Mouse (Mus musculus) liver, embryonic 12.5 days (tissue): ENCODE data around the gene Timeless. TPM values are rescaled to one million over a fixed set of nuclear protein-coding genes. Genes with fewer than 3 reads are reported as not detected.

Experiments used
- polyA plus RNA-seq: library from polyadenylated mRNA; unstranded; fragments of >200 nt; fragmentation: Nextera tagmentation; extraction: Ambion mirVana; gene quantifications from 2 replicates; pipeline ENCODE4 v1.2.1, GENCODE M21; 2016

The Timeless gene
- polyA plus RNA-seq, 1 experiment from 2014 or later = 46.5 TPM

Other genes starting within 250 kb of the Timeless start
- 0.17 TPM in 1 of 2 replicates, not detected in the other for gene Hsd17b6, start 224.5 kb upstream of the Timeless start, polyA plus RNA-seq
- 88.9 and 93.3 TPM in 2 replicates for gene Prim1, start 216.9 kb upstream of the Timeless start, polyA plus RNA-seq
- gene Naca, start 196.5 kb upstream of the Timeless start, polyA plus RNA-seq = 666 and 682 TPM in 2 replicates
- 406 and 407 TPM in 2 replicates for gene Ptges3, start 173.1 kb upstream of the Timeless start, polyA plus RNA-seq
- gene Atp5b, start 148.8 kb upstream of the Timeless start, polyA plus RNA-seq = 2,130 and 2,180 TPM in 2 replicates
- 8.0 and 8.6 TPM in 2 replicates for gene Baz2a, start 140.5 kb upstream of the Timeless start, polyA plus RNA-seq
- 8.7 and 10.1 TPM in 2 replicates for gene Rbms2, start 51.8 kb upstream of the Timeless start, polyA plus RNA-seq
- 1.8 and 2.8 TPM in 2 replicates for gene Gls2, start 37.6 kb upstream of the Timeless start, polyA plus RNA-seq
- 24.1 and 25.1 TPM in 2 replicates for gene Spryd4, start 20.3 kb upstream of the Timeless start, polyA plus RNA-seq
- gene Mip, start 6.2 kb upstream of the Timeless start, polyA plus RNA-seq = not detected in 2 replicates
- 0.31 and 0.51 TPM in 2 replicates for gene Apon, start 22.0 kb downstream of the Timeless start, polyA plus RNA-seq
- gene Apof, start 36.6 kb downstream of the Timeless start, polyA plus RNA-seq = 27.2 and 28.2 TPM in 2 replicates
- gene Stat2, start 38.5 kb downstream of the Timeless start, polyA plus RNA-seq = 8.4 and 8.8 TPM in 2 replicates
- not detected in 2 replicates for gene Il23a, start 66.7 kb downstream of the Timeless start, polyA plus RNA-seq
- 17.9 and 18.3 TPM in 2 replicates for gene Pan2, start 71.3 kb downstream of the Timeless start, polyA plus RNA-seq
- gene Cnpy2, start 90.4 kb downstream of the Timeless start, polyA plus RNA-seq = 107 and 114 TPM in 2 replicates
- gene Cs, start 105.7 kb downstream of the Timeless start, polyA plus RNA-seq = 183 and 187 TPM in 2 replicates
- 8.7 and 8.9 TPM in 2 replicates for gene Coq10a, start 136.9 kb downstream of the Timeless start, polyA plus RNA-seq
- 9.3 TPM in 2 replicates for gene Ankrd52, start 145.1 kb downstream of the Timeless start, polyA plus RNA-seq
- gene Slc39a5, start 169.2 kb downstream of the Timeless start, polyA plus RNA-seq = 22.7 and 23.0 TPM in 2 replicates
- gene Nabp2, start 179.4 kb downstream of the Timeless start, polyA plus RNA-seq = 64.1 and 66.1 TPM in 2 replicates
- gene Rnf41, start 179.6 kb downstream of the Timeless start, polyA plus RNA-seq = 14.2 and 14.8 TPM in 2 replicates
- 34.9 and 40.3 TPM in 2 replicates for gene Smarcc2, start 227.2 kb downstream of the Timeless start, polyA plus RNA-seq